Mouse (Mus musculus) adrenal gland, adult 10 weeks (tissue): Measurements from ENCODE around the gene Ugt2b38. TPM values are rescaled to one million over a fixed set of nuclear protein-coding genes. Genes with fewer than 3 reads are reported as not detected.

ENCODE experiments used
- polyA plus RNA-seq: library from polyadenylated mRNA; stranded (reverse); fragments of 350-450 nt; fragmentation: Illumina TruSeq; extraction: RNeasy Lipid Tissue Mini Kit (QIAGEN cat#74804); gene quantifications from one replicate; pipeline ENCODE4 v1.2.3, GENCODE M21; 2014; ENCODE audit warnings: low read depth, low replicate concordance

Gene Ugt2b38
- not detected for polyA plus RNA-seq

GRCm38 (mm10) chr5:87424041-87424440 lies at the start of gene Ugt2b38:
Gene Ugt2b38 (minus strand): TSS chr5:87424203.

Other genes starting within 250 kb of the Ugt2b38 start
- gene Ugt2b37, start 169.4 kb downstream of the Ugt2b38 start, polyA plus RNA-seq: not detected
- not detected for gene Ugt2a3, start 87.0 kb downstream of the Ugt2b38 start, polyA plus RNA-seq
- gene Ugt2a2, start 58.1 kb upstream of the Ugt2b38 start, polyA plus RNA-seq: not detected
- not detected for gene Gm43638, start 62.6 kb upstream of the Ugt2b38 start, polyA plus RNA-seq
- gene Ugt2a1, start 66.7 kb upstream of the Ugt2b38 start, polyA plus RNA-seq: not detected
- not detected for gene Sult1b1, start 114.0 kb upstream of the Ugt2b38 start, polyA plus RNA-seq
- not detected for gene Sult1d1, start 144.8 kb upstream of the Ugt2b38 start, polyA plus RNA-seq
- gene Sult1e1, start 167.4 kb upstream of the Ugt2b38 start, polyA plus RNA-seq: 0.82 TPM
- not detected for gene Csn1s1, start 242.0 kb upstream of the Ugt2b38 start, polyA plus RNA-seq